Mouse (Mus musculus) right cerebral cortex, adult 18-20 months (tissue): Measurements from ENCODE around the gene Cirbp.

Source experiments
- DNase-seq: peaks from one replicate; pipeline ENCODE4 v3.0.0; 2022; ENCODE audit warnings: mixed read lengths

Gene Cirbp

DNA sequence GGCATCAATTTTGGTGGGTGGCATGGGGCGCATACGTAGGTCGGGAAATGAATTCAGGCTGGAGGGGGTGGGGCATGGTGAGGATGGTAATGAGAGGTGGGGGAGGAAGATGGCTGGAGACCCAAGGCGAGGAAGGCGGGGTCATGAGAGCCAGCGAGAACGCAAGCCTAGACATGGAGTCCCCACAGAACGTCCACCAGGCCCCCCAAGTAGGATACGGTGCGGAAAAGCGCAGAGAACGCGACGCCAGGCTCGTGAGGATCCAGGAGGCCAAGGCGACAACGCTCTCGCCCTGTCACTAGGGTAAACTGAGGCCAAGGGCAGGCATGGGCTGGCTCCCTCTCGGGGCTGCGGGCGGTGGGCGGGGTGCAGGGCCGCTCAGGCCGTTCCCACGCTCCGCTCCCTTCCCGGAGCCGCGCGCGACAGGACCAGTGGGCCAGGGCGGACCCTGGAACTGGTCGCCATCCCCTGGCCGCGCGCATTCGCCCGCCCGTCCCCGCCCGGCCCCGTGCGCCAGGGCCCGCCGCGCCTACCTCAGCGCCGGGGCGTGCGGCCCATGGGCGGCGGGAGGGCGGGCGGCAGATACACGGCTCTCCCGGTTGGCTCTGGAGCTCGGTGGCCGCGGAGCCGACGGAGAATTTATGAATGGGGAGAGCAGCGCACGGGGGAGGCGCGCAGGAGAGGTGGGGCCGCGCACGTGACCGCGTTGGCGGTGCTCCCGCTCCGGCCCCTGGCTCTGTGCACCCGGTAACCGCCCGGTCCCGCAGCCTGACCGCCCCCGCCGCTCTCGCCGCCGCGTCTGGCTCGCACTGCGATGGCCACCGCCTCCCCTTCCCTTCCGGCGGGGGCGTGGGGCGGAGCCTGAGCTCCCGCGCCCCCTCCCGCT is 27.0 kb upstream of the Cirbp start, which contains the start of gene Atp5d:
Gene Atp5d, plus strand, starts transcription at position 80 of the 886 bp plus-strand sequence.
- peak; percentile 83 for DNase-seq

DNA sequence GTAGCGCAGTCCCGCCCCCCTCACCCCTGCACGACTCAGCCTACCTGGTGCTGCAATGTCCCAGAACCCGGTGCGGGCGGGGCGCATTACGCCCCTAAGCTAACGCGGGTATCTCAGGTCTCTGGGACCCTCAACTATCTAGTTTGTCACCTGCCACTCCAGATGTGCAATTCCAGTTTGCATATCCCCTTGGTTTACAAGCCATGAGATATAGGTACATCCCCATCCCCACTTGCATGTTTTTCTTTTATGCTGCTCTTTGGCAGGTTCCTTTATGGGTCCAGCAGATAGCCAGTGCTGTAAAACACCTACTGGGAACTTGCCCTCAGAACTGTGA is 26.4 kb upstream of the Cirbp start:
- DNase-seq = no peak

DNA sequence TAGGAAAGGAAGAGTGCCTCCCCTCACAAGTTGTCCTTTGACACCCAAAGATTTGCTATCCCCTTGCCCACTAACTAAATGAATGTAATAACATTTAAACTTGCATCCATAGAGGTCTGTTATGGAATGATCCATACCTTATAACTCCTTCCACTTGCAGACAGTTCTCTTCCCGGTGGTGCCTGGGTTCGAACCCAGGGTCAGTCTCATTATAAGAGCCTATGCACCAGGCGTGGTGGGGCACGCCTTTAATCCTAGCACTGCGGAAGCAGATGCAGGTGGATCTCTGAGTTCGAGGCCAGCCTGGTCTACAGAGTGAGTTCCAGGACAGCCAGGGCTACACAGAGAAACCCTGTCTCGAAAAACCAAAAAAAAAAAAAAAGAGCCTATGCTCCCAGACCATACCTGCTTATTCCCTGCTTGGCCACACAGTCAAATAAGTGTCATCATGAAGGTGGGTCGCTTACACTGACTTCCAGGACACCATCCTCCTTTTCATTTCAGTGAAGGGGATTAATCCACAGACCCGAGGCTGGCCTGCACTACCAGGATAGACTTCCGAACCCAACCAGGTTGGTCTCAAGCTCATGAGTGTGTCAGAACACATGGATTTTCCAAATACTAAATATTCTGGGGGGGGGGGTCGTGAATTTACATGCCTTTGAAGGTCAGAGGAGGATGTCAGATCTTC is 25.7 kb upstream of the Cirbp start:
- no peak for DNase-seq

DNA sequence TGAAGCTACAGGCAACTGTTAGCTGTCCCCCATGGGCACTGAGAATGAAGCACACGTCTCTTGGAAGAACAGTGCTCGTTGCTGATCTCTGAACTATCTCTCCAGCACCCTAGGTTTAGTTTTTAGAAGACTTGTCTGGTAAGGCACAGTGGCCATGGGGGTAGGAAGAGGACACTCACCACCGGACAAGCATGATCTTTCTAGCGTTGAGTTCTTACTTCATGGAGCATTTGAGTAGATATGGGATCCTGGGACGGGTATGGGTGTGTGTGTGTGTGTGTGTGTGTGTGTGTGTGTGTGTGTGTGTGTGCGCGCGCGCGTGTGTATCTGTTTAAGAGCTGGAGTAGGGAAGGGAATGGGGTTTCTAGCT is 25.1 kb upstream of the Cirbp start, which contains the start of gene Cbarp:
Gene Cbarp, minus strand, starts transcription at position 170 of the 370 bp plus-strand sequence.
- DNase-seq = no peak

DNA sequence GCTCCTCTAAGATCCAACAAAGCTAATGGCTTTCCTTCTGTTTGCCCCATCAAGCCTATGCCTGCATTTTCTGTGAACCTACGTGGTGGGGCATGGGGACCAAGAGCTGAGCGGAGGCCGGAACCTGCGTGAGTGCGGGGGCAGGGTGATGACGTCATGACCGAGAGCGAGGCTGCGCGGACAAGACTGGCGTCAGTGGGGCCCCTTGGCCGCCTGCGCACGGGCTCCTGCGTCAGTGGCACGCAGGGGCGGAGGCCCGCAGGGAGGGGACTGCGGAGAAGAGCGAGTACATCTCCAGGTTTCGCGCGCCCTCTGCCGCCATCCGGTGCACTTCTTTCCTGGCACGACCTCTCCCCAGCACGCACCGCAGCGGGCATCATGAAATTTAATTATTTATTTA is 24.5 kb upstream of the Cirbp start:
- DNase-seq = peak; percentile 99

DNA sequence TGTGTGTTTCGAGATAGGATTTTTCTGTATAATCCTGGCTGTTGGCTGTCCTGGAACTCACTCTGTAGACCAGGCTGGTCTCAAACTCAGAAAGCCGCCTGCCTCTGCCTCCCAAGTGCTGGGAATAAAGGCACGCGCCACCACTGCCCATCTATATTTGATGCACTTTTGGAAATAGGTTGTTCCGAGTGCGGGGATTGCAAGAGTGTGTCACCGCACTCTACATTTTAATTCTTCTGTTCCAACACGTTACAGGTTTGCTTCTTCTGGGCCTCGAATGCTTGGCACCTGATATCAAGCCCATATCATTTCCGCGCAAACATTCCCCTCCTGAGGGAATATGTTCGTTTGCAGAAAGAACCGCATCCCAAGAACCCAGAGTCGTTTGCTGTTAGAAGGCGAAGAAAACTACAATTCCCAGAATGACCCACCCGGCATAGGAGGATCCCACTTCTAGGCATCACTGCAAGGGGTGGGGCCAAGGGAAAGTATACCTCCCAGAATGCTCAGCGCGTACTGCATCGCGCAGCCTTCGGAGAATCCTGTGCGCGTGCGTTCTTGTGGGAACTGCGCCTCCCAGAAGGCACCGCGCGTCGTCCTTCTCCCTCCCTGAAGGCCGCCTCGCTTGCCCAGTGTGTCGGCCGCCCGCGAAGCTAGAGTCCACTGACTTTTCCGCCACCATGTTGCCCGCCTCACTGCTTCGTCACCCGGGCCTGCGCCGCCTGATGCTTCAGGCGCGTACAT is 23.8 kb upstream of the Cirbp start:
- peak; percentile 97 for DNase-seq

DNA sequence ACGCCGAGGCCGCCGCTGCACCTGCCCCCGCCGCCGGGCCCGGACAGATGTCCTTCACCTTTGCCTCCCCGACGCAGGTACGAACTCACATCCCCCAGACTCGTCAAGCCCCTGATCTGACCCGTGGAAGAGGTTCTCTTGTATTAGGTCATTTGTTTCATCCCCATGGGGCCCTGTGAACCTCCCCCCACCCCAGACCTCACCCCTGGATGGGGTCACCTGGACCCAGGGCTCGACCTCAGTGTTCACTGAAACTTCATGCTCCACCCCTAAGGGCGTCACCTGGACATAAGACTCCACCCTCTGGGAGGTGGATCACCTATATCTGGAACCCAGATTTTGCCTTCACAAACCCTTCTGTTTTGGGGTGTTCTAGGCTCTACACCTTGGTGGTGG is 23.3 kb upstream of the Cirbp start:
- no peak for DNase-seq

DNA sequence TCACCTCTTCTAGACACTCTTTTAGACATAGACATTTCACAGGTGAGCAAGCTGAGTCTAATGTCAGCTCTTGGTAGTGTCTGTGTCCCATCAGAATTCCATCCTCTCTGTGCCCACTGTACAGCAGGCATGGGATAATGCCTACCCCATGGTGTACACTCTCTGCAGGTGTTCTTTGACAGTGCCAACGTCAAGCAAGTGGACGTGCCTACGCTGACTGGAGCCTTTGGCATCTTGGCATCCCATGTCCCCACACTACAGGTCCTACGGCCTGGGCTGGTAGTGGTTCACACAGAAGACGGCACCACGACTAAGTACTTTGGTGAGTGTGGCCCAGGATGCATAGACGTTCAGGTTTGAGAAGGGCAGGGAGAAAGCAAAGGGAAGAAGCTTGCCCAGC is 22.1 kb upstream of the Cirbp start:
- no peak for DNase-seq

DNA sequence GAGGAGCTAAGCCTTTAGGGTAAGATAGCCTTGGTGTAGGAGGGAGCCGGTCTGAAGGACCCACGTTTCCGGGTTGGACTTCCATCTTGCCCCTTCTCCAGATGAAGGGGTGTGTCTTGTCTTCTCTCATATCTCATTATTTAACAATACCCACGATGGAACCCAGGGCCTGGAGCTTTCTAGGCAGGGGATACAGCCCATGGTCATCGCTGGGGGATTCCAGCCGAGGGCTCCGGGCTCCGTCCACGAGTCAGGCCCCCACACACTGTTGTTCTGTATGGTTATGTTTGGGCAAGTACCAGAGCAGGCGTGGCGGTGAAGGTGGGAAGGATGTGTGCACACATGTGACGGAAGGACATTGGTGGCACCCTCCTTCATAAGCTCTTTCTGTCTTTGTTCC is 21.6 kb upstream of the Cirbp start:
- no peak for DNase-seq

DNA sequence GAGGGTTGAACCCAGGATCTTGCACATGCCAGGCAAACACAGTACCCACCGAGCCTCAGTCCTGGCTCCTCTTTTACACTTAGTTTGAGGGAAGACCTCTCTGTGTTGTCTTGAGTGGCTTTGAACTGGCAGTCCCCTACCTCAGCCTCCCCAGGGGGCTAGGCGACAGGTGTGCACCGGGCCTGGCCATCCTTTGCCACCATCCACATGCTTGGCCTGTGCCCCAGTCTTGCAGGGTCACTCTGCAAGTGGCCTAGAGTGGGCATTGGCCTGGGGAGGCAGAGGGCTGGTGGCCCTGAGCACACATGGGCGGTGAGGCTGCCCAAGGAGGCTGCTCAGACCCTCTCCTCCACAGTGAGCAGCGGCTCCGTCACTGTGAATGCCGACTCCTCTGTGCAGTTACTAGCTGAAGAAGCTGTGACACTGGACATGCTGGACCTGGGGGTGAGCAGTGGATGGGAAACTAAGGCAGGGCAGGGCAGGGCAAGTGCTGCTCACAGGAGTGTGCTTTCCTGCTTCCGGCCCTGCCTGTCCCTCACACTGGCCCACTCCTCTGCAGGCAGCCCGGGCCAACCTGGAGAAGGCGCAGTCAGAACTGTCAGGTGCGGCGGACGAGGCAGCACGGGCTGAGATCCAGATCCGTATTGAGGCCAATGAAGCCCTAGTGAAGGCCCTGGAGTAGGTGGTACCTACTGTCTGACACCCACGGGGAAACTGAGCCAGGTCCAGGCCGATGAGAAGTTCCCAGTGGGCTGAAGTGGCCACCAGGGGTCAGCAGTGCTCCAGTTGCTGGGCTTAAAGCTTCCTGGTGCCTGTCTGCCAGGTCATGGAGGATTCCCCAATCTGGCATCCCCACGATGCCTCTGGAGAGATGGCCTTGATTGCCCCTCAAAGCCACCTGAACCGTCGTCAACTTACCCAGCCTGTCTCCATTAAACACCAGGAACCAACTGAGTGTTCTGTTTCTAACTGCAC is 20.6 kb upstream of the Cirbp start:
- peak; percentile 74 for DNase-seq

DNA sequence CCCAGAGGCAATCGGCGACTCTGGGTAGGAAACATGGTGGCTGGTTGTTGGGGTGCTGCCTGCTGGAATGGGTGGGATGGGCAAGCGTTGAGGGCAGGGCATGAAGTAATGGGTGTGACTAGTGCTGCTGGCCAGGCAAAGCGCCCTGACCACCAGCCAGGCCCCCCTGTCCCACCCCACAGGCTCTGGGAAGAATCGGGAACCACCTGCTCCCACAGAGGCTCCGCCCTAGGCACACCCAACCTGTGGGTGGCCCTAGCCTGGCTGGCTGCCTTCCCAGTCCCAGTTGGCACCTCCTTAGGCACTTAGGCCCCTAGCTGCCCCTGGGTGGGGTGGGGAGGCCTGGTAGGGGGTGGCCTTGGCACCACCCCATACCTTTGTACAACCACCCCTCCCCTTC is 19.9 kb upstream of the Cirbp start:
- DNase-seq = no peak

DNA sequence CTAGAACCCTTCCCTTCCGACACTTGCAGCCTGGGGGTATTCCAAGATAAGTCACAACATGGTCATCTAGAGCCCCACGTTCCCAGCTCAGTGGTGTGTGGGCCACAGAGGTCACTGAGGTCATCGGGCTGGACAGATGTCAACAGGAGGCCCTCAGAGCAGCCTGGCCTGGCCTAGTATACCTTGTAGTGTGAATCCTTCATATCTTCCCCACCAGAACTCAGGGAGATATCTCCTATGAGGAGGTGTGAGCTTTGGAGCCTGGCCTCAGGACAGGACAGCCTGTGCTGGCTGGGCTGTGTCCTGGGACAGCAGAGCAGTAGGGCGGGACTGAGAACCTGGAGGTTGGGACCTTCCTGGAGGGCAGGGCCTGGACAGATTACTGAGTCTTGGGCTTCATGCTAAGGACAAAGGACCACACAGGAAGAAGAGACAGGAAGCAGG is 19.2 kb upstream of the Cirbp start:
- DNase-seq = no peak

DNA sequence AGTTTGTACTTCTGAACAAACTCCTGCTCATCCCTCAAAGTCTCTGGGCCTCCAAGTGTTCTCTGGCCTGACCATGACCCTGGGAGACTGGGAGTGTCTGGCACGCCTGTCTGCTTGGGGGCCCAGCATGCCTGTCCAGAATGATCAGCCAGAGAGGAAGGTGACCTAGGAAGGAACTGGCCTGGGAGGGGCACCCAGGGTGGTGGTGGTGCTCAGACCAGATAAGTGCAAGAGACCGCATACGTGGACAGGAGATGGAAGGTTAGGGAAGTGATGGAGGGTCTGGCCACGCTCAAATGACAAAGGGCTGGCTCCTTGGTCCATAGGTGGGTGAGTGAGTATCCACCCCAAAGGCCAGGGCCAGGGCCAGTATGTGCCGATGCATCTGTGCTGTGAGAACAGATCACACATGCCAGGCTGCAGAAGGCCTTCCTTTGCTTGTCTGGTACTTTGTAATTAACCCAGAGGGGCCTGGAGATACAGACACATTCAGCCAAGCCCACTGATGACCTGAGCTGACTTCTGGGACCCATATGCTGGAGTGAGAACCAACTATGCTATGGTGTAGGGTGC is 18.6 kb upstream of the Cirbp start:
- no peak for DNase-seq

DNA sequence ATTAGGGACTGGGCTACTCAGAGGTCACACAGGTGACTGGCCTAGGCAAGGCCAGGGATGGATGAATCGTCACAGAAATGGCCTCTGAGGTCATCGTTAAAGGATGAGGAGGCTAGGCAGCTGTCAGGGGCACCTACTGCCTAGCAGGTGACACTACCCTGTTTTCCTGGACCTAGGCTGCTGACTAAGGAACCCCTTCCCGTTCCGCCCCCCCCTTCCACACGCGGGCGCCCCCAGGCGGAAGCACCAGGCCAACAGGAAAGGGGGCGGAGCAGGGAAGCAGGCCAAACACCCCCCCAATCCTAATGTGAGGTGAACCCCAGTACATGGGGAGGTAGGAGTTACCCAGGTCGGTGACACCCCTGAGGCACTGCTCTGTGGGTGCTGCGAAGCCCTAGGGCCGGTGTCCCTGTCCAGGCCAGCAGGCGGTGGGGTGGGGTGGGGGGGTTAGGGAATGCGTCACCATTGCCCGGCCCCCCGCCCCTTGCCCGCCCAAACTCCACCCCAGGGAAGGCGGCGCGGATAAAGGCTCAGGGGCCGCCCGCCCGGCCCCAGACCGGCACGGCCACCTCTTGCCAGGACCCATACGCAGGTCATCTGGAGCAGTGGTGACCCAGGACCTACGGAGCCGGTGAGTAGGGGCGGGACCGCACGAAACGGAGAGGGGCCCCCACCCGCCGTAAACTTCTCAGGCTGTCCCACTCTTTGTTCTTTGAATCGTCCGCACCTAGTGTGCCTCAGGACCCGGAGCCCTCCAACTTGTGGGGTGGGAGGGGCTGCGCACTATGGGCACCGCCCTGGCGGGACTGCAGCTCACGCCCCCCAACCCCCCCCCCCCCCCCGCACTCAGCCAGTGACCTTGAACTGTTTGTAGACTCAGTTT is 17.8 kb upstream of the Cirbp start, which contains the start of gene Midn:
Gene Midn, plus strand, starts transcription at position 554 of the 883 bp plus-strand sequence.
- DNase-seq = peak; percentile 71

DNA sequence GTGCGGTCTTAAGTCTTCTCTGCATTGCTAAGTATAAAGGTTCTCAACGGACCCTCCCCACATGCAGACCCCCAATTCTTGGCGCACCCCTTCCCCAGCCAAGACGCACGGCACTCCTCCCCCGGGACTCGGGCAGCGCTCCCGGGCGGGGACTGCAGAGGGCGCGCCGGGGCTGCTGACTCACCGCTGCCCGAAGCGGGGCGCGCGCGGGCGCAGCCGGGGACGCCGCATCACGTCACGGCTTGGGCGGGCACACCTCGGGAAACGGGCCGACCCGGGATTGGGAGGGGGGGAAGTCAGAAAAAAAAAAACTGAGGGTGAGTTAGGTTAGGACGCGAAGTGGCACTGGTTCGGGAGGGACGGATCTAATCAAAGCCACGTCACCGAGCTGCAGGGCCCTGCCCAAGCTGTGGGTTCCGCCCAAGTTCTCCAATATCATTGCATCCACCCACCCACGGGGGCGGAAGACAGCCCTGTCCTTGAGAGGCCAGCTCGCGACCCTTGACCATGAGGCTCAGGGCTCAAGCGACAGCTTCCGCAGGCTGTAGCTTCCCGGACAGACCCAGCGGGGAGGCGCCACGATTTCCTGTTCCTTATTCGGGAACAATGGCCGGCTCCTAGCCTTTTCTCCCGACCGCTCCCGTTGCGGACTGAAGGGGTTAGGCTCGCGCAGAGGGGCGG is 17.0 kb upstream of the Cirbp start:
- peak; percentile 95 for DNase-seq

DNA sequence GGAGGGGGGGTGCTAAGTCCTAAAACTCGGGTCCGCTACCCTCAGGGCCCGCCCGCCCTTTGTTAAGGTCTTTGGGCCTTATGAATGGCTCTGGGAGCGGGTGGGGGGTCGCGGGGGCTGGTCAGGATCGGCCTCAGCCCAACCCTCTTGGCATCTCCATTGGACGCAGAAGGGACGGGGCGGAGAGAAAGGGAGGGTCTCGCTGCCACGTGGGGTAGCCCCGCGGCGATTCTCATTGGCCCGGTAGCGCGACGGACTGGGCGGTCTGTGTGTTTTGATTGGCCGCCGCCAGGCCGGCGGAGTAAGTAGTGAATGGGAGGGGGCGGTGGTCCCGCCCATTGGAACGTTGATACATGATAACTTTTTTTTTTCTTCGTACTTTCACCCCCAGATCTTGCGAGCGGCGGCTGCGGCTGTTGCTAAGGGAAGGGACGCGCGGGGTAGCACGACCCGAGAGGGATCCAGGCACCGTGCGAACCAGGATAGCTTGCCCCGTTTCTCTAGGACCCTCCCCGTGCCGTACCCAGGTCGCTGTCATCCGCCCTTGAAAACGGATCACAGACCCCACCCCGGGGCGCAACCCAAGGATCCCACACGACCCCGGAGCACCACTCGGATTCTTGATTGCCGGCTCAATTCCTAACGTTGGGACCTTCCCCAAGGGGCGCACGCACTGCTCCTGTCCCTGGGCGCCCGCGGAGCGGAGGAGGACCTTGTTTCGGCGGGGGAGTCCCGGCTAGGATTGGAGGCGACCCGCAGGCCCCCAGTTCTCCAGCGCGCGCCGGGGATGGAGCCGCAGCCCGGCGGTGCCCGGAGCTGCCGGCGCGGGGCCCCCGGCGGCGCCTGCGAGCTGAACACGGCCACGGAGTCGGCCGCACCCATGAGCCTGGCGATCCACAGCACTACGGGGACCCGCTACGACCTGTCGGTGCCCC is 16.2 kb upstream of the Cirbp start:
- DNase-seq = peak; percentile 99

DNA sequence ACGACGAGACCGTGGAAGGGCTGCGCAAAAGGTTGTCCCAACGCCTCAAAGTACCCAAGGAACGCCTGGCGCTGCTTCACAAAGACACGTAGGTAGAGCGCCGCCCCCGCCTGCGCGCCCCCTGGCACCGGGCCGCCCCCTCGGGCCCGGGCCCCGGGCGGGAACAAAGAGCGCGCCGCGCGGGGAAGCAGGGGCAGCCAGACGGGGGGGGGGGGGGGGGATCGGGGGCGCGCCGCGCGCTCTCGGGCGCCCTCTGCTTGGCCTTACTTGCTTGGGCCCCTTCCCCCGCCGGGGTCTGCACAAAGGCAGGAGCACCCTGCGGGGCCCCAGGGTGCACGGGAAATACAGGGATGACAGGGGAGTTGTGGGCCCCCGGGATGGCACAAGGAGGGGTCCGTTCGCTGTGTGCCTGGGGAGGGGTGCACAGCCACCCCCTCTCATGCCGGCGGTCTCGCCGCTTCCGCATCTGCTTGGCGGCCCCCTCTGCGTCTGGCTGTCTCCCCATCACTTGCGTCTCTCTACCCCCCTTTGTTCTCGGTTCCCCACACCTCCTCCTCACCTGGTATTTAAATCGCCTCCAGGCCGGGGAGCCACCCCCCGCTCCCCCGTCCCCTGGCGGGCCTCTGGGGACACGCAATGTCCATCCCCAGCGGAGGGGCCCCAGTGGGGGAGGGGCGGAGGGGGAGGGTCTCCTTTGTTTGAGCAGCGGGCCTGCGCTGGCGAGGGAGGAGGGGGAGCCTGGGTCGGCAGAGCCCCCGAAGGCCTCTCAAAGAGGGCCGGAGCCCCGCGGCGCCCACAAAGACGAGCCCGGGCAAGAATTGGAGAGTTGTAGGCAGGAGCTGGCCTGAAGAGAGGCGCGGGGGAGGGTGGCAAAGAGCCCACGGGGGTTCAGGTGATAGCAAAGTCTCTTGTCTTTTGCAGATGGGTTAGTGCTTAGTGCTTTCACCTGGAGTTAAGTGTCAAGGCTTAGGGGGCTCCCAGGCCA is 15.3 kb upstream of the Cirbp start:
- DNase-seq = no peak
